Mouse (Mus musculus): ENCODE data around the gene Olfr787. TPM values are rescaled to one million over a fixed set of nuclear protein-coding genes. Genes with fewer than 3 reads are reported as not detected.

The Olfr787 gene
- polyA plus RNA-seq (2014; fragmentation: Nextera tagmentation; extraction: Ambion mirVana) = not detected in 2 replicates

DNA sequence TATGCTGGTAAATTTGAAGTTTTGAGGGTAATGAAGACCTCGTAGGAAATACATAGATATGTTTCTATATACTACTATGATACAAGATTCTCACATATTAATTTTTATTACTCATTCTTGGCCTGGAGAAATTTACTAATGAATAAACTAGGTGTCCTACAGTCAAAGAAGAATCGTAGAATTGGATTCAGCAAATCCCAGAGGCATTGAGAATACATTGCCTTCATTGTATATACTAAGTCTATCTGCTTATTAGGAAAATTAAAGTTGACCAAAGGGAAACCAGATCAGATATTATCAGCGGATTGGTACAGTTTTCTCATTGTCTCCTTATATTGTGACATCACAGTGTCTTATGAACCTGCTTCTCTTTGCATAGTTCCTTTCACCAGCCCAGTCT, at the start of gene Olfr787:
TSS of gene Olfr787 (plus strand) at position 301 of the 400 bp plus-strand sequence.
- no peak for DNase-seq (ENCODE audit: low spot score)
- Histone ChIP-seq H3K9ac (ENCODE audit: low read depth, low read length) (no peak within 1 kb of the TSS), H3K4me2 (replicated peaks; ENCODE audit: low read depth, low read length) (no peak within 1 kb of the TSS), H3K27me3 (ENCODE audit: control insufficient read depth, insufficient read depth, low read length) (no peaks in the 10 kb centered on the region), H3K36me3 (ENCODE audit: control insufficient read depth, insufficient read depth, low read length) (no peaks in the 10 kb centered on the region), H3K4me3 (ENCODE audit: low read depth, low read length) (no peak within 1 kb of the TSS), H3K27ac (ENCODE audit: low read depth, low read length) (no peak within 1 kb of the TSS), H3K9me3 (ENCODE audit: control insufficient read depth, low read length) (no peaks in the 10 kb centered on the region), H3K4me1 (replicated peaks; ENCODE audit: control insufficient read depth, insufficient read depth, low read length) (no peaks in the 10 kb centered on the region)
- WGBS = 82% methylated on average over 3 of the region's 3 CpGs
- ATAC-seq (ENCODE audit: low FRiP score) = no peak

- Histone ChIP-seq H3K27me3 (ENCODE audit: control insufficient read depth, insufficient read depth, low read length) (no peaks in the 10 kb centered on the region), H3K4me2 (replicated peaks; ENCODE audit: low read depth, low read length) (no peak within 1 kb of the TSS), H3K9me3 (ENCODE audit: control insufficient read depth, low read length) (no peaks in the 10 kb centered on the region), H3K4me3 (ENCODE audit: low read depth, low read length) (no peak within 1 kb of the TSS), H3K4me1 (replicated peaks; ENCODE audit: control insufficient read depth, insufficient read depth, low read length) (no peaks in the 10 kb centered on the region), H3K9ac (ENCODE audit: low read depth, low read length) (no peak within 1 kb of the TSS), H3K27ac (ENCODE audit: low read depth, low read length) (no peak within 1 kb of the TSS), H3K36me3 (ENCODE audit: control insufficient read depth, insufficient read depth, low read length) (no peaks in the 10 kb centered on the region)
- DNase-seq (ENCODE audit: low spot score) (no peak), ATAC-seq (ENCODE audit: low FRiP score) (no peak)
Observed at GRCm38 (mm10) chr10:129427006-129427405, 34.7 kb upstream of the Olfr787 start, which contains the start of gene Olfr786. Olfr786 (plus strand) TSS chr10:129427306.

DNA sequence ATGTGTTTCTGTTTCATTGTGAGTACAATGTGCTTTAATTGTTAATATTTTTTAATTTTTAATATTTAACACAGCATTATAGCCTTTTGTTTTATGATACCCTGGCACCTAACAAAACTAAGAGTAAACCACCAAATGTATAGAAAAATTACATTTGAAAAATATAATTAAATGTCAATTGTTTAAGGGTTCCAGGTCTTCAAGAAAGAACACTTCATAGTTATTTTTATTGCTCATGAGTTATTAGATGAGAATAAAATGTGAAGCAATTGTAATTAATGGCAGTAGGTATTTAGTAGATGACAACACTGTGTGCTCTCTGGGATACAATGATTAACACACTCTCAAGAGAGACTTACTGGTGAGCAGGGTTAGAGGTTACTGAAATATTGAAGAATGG, 9.0 kb downstream of the Olfr787 start, which contains the start of gene Olfr788:
TSS of gene Olfr788 (plus strand) at position 301 of the 400 bp plus-strand sequence.
- H3K9me3 ChIP-seq (ENCODE audit: control insufficient read depth, low read length) = no peaks in the 10 kb centered on the region
- DNase-seq (ENCODE audit: low spot score) = no peak
- H3K36me3 ChIP-seq (ENCODE audit: control insufficient read depth, insufficient read depth, low read length) = no peaks in the 10 kb centered on the region
- H3K27ac ChIP-seq (ENCODE audit: low read depth, low read length) = no peak within 1 kb of the TSS
- H3K27me3 ChIP-seq (ENCODE audit: control insufficient read depth, insufficient read depth, low read length) = no peaks in the 10 kb centered on the region
- no peaks in the 10 kb centered on the region for H3K4me1 ChIP-seq (replicated peaks; ENCODE audit: control insufficient read depth, insufficient read depth, low read length)
- H3K4me2 ChIP-seq (replicated peaks; ENCODE audit: low read depth, low read length) = no peak within 1 kb of the TSS
- H3K4me3 ChIP-seq (ENCODE audit: low read depth, low read length) = no peak within 1 kb of the TSS
- H3K9ac ChIP-seq (ENCODE audit: low read depth, low read length) = no peak within 1 kb of the TSS
- ATAC-seq (ENCODE audit: low FRiP score) = no peak

DNA sequence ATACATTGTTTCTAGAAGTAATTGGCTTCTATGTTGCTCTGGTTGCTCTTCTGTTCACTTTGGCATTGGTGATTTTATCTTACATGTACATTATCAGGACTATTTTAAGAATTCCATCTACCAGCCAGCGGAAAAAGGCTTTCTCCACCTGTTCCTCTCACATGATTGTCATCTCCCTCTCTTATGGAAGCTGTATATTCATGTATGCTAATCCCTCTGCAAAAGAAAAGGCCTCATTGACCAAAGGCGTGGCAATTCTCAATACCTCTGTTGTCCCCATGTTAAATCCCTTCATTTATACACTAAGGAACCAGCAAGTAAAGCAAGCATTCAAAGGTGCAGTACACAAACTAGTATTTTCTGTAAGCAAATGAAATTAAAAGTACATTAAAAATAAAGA, 11.6 kb downstream of the Olfr787 start:
- no peaks in the 10 kb centered on the region for H3K27me3 ChIP-seq (ENCODE audit: control insufficient read depth, insufficient read depth, low read length)
- ATAC-seq (ENCODE audit: low FRiP score) = no peak
- no peaks in the 10 kb centered on the region for H3K4me1 ChIP-seq (replicated peaks; ENCODE audit: control insufficient read depth, insufficient read depth, low read length)
- WGBS = 66% methylated on average over 2 of the region's 2 CpGs
- H3K9me3 ChIP-seq (ENCODE audit: control insufficient read depth, low read length) = no peaks in the 10 kb centered on the region
- no peak overlapping the region for H3K27ac ChIP-seq (ENCODE audit: low read depth, low read length)
- DNase-seq (ENCODE audit: low spot score) = no peak
- H3K4me3 ChIP-seq (ENCODE audit: low read depth, low read length) = no peak overlapping the region
- H3K9ac ChIP-seq (ENCODE audit: low read depth, low read length) = no peak overlapping the region
- H3K4me2 ChIP-seq (replicated peaks; ENCODE audit: low read depth, low read length) = no peak overlapping the region
- H3K36me3 ChIP-seq (ENCODE audit: control insufficient read depth, insufficient read depth, low read length) = no peaks in the 10 kb centered on the region

- no peaks in the 10 kb centered on the region for H3K27me3 ChIP-seq (ENCODE audit: control insufficient read depth, insufficient read depth, low read length)
- DNase-seq (ENCODE audit: low spot score) = no peak
Observed at GRCm38 (mm10) chr10:129473723-129474122, 12.1 kb downstream of the Olfr787 start.

DNA sequence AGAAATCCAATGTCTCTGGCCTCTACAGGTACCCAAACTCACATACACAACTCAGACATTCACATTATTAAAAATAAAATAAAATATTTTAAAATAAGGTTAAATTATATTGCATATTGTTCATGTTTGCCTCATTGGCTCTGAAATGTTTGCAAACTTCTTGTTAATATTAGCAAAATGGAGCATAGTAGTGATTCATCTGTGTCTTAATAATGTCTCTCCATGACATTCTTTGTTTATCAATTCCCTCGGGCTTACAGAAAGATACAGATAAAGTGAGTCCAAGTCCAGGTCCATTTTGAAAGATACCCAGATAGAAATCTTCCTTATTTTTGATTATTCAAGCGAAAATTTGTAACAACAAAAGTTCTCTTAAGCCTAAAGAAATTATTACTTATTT, 22.8 kb downstream of the Olfr787 start, which contains the start of gene Olfr789:
TSS of gene Olfr789 (plus strand) at position 301 of the 400 bp plus-strand sequence.
- DNase-seq (ENCODE audit: low spot score) (no peak), ATAC-seq (ENCODE audit: low FRiP score) (no peak)
- Histone ChIP-seq H3K9me3 (ENCODE audit: control insufficient read depth, low read length) (no peaks in the 10 kb centered on the region), H3K4me2 (replicated peaks; ENCODE audit: low read depth, low read length) (no peak within 1 kb of the TSS), H3K27me3 (ENCODE audit: control insufficient read depth, insufficient read depth, low read length) (no peaks in the 10 kb centered on the region), H3K36me3 (ENCODE audit: control insufficient read depth, insufficient read depth, low read length) (no peaks in the 10 kb centered on the region), H3K27ac (ENCODE audit: low read depth, low read length) (no peak within 1 kb of the TSS), H3K9ac (ENCODE audit: low read depth, low read length) (no peak within 1 kb of the TSS), H3K4me3 (ENCODE audit: low read depth, low read length) (no peak within 1 kb of the TSS), H3K4me1 (replicated peaks; ENCODE audit: control insufficient read depth, insufficient read depth, low read length) (no peaks in the 10 kb centered on the region)
- WGBS = 73% methylated on average over 2 of the region's 2 CpGs

More at GRCm38 (mm10) chr10:129473723-129474122, 12.1 kb downstream of the Olfr787 start:
- no peaks in the 10 kb centered on the region for H3K9me3 ChIP-seq (ENCODE audit: control insufficient read depth, low read length)
- no peaks in the 10 kb centered on the region for H3K4me1 ChIP-seq (replicated peaks; ENCODE audit: control insufficient read depth, insufficient read depth, low read length)
- H3K4me3 ChIP-seq (ENCODE audit: low read depth, low read length) = no peak overlapping the region
- H3K36me3 ChIP-seq (ENCODE audit: control insufficient read depth, insufficient read depth, low read length) = no peaks in the 10 kb centered on the region
- no peak overlapping the region for H3K9ac ChIP-seq (ENCODE audit: low read depth, low read length)
- H3K4me2 ChIP-seq (replicated peaks; ENCODE audit: low read depth, low read length) = no peak overlapping the region
- no peak for ATAC-seq (ENCODE audit: low FRiP score)
- no peak overlapping the region for H3K27ac ChIP-seq (ENCODE audit: low read depth, low read length)

- no peak overlapping the region for H3K27ac ChIP-seq (ENCODE audit: low read depth, low read length)
- WGBS = 75% methylated on average over 2 of the region's 2 CpGs
- H3K9ac ChIP-seq (ENCODE audit: low read depth, low read length) = no peak overlapping the region
- H3K9me3 ChIP-seq (ENCODE audit: control insufficient read depth, low read length) = no peaks in the 10 kb centered on the region
- DNase-seq (ENCODE audit: low spot score) = no peak
- H3K4me3 ChIP-seq (ENCODE audit: low read depth, low read length) = no peak overlapping the region
- no peak overlapping the region for H3K4me2 ChIP-seq (replicated peaks; ENCODE audit: low read depth, low read length)
- no peaks in the 10 kb centered on the region for H3K4me1 ChIP-seq (replicated peaks; ENCODE audit: control insufficient read depth, insufficient read depth, low read length)
- no peak for ATAC-seq (ENCODE audit: low FRiP score)
- H3K27me3 ChIP-seq (ENCODE audit: control insufficient read depth, insufficient read depth, low read length) = no peaks in the 10 kb centered on the region
- H3K36me3 ChIP-seq (ENCODE audit: control insufficient read depth, insufficient read depth, low read length) = no peaks in the 10 kb centered on the region
Observed at GRCm38 (mm10) chr10:129490101-129490500, 28.4 kb downstream of the Olfr787 start.

DNA sequence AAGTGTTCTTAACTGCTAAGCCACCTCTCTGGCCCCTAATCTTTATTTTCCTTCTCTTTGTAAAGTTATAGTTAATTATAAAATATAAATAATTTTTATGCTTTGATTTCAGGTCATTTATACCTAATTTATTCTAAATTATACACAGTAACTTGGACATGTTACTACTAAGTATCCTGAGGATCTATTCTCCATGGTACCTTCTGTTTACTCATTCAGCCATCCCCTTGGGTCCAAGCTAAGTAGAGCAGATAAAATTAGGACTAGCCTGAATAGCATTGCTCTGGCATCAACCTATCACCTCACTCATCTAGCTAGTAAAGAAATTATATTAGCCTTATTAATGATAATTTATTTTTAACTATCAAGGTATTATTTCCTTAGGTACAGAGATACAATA, 36.5 kb downstream of the Olfr787 start, which contains the start of gene Olfr790:
TSS of gene Olfr790 (plus strand) at position 301 of the 400 bp plus-strand sequence.
- ATAC-seq (ENCODE audit: low FRiP score) = no peak
- no peaks in the 10 kb centered on the region for H3K4me1 ChIP-seq (replicated peaks; ENCODE audit: control insufficient read depth, insufficient read depth, low read length)
- no peak within 1 kb of the TSS for H3K27ac ChIP-seq (ENCODE audit: low read depth, low read length)
- no peak within 1 kb of the TSS for H3K4me3 ChIP-seq (ENCODE audit: low read depth, low read length)
- no peaks in the 10 kb centered on the region for H3K9me3 ChIP-seq (ENCODE audit: control insufficient read depth, low read length)
- DNase-seq (ENCODE audit: low spot score) = no peak
- no peaks in the 10 kb centered on the region for H3K27me3 ChIP-seq (ENCODE audit: control insufficient read depth, insufficient read depth, low read length)
- H3K4me2 ChIP-seq (replicated peaks; ENCODE audit: low read depth, low read length) = no peak within 1 kb of the TSS
- H3K36me3 ChIP-seq (ENCODE audit: control insufficient read depth, insufficient read depth, low read length) = no peaks in the 10 kb centered on the region
- H3K9ac ChIP-seq (ENCODE audit: low read depth, low read length) = no peak within 1 kb of the TSS

Measured in hindbrain, embryonic 11.5 days (tissue).